Mouse (Mus musculus) B cell, adult 62 days (primary cell): Measurements from ENCODE around the gene Olfr1082. TPM values are rescaled to one million over a fixed set of nuclear protein-coding genes. Genes with fewer than 3 reads are reported as not detected.

Experiments
- total RNA-seq: library from RNA; stranded (reverse); gene quantifications from 4 replicates; pipeline ENCODE4 v1.2.4, GENCODE M21; 2023

The Olfr1082 gene
- total RNA-seq: not detected in 4 replicates

GRCm38 (mm10) chr2:86598866-86599265 lies at the start of gene Olfr1082:
Gene Olfr1082, minus strand, starts transcription at chr2:86598966.

DNA sequence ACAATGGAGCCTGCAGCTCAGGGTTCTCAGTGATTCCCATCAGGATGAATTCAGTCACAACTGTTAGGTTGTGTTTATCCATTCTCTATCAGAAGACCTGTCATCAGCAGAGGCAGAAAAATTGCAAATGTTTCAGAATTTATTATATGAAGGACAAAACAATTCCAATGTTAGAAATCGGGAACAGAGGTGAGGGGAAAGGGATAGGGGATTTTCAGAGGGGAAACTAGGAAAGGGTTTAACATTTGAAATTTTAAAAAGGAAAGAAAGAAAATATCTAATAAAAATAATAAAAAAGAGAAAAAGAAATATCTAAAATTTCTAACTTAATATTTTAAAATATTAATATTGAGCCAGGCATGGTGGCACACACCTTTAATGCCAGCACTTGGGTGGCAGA lies 40.9 kb upstream of the Olfr1082 start, which contains the start of gene Olfr1084:
Olfr1084 (minus strand) TSS at position 101 of the 400 bp plus-strand sequence.

DNA sequence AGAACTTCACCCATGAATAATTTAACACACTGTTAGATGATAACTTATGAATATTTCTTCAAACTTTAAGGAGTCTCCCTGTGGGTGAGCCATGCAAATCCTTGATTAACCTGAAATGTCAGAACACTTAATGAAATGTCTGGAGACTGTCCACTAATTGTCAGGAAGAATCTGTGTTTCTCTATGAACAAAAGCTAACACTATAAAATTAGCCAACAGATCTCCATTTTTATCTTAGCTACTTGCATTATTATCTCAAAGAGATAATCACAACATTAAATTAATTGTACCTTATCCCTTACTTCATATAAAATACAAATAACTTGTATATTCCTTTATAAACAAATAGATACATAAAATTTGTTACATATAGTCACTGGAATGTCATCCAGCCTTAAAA lies 40.6 kb downstream of the Olfr1082 start, which contains the start of gene Olfr1080:
Olfr1080 (minus strand) TSS at position 101 of the 400 bp plus-strand sequence.

Other genes with a start within 250 kb of the Olfr1082 start
- not detected in 4 replicates for gene Olfr1055, start 248.7 kb downstream of the Olfr1082 start, total RNA-seq
- gene Olfr1056, start 236.5 kb downstream of the Olfr1082 start, total RNA-seq: not detected in 4 replicates
- not detected in 4 replicates for gene Olfr1057, start 220.6 kb downstream of the Olfr1082 start, total RNA-seq
- not detected in 4 replicates for gene Olfr1058, start 210.4 kb downstream of the Olfr1082 start, total RNA-seq
- not detected in 4 replicates for gene Olfr1061, start 184.9 kb downstream of the Olfr1082 start, total RNA-seq
- not detected in 4 replicates for gene Olfr1062, start 172.2 kb downstream of the Olfr1082 start, total RNA-seq
- gene Olfr1065, start 148.4 kb downstream of the Olfr1082 start, total RNA-seq: not detected in 4 replicates
- gene Olfr1066, start 142.7 kb downstream of the Olfr1082 start, total RNA-seq: not detected in 4 replicates
- not detected in 4 replicates for gene Olfr228, start 111.6 kb downstream of the Olfr1082 start, total RNA-seq
- gene Olfr1076, start 90.5 kb downstream of the Olfr1082 start, total RNA-seq: not detected in 4 replicates
- not detected in 4 replicates for gene Olfr1079, start 56.5 kb downstream of the Olfr1082 start, total RNA-seq
- not detected in 4 replicates for gene Olfr1080, start 40.7 kb downstream of the Olfr1082 start, total RNA-seq
- gene Olfr1084, start 40.8 kb upstream of the Olfr1082 start, total RNA-seq: not detected in 4 replicates
- not detected in 4 replicates for gene Olfr1085, start 63.1 kb upstream of the Olfr1082 start, total RNA-seq
- not detected in 4 replicates for gene Olfr1086, start 81.1 kb upstream of the Olfr1082 start, total RNA-seq
- not detected in 4 replicates for gene Olfr1087, start 99.4 kb upstream of the Olfr1082 start, total RNA-seq
- not detected in 4 replicates for gene Olfr1089, start 134.7 kb upstream of the Olfr1082 start, total RNA-seq
- not detected in 4 replicates for gene Olfr1090, start 160.0 kb upstream of the Olfr1082 start, total RNA-seq
- not detected in 4 replicates for gene Olfr1093, start 183.5 kb upstream of the Olfr1082 start, total RNA-seq
- gene Olfr141, start 211.1 kb upstream of the Olfr1082 start, total RNA-seq: not detected in 4 replicates
- gene Olfr1094, start 225.7 kb upstream of the Olfr1082 start, total RNA-seq: not detected in 4 replicates